Mouse (Mus musculus) naive thymus-derived CD4-positive, alpha-beta T cell, adult 2 months (primary cell): ENCODE measurements around the gene Mpped2.

Source experiments
- DNase-seq: peaks from one replicate; pipeline ENCODE4 v3.0.0-alpha.2; 2011; ENCODE audit warnings: low read depth

Mpped2 gene

GRCm38 (mm10) chr2:106798824-106799223, 105.8 kb downstream of the Mpped2 start:
- DNase-seq, result no peak

- DNase-seq, result no peak
Measured at GRCm38 (mm10) chr2:106815898-106816297, 122.8 kb downstream of the Mpped2 start.

- no peak for DNase-seq
Measured at GRCm38 (mm10) chr2:106821292-106821691, 128.2 kb downstream of the Mpped2 start.

- no peak for DNase-seq
Measured at GRCm38 (mm10) chr2:106821883-106822282, 128.8 kb downstream of the Mpped2 start.

GRCm38 (mm10) chr2:106822540-106822939, 129.5 kb downstream of the Mpped2 start:
- DNase-seq, result no peak

GRCm38 (mm10) chr2:106825461-106825860, 132.4 kb downstream of the Mpped2 start:
- no peak for DNase-seq

GRCm38 (mm10) chr2:106826023-106826422, 133.0 kb downstream of the Mpped2 start:
- no peak for DNase-seq

- no peak for DNase-seq
Measured at GRCm38 (mm10) chr2:106826806-106827205, 133.7 kb downstream of the Mpped2 start.

GRCm38 (mm10) chr2:106828573-106829310, 135.7 kb downstream of the Mpped2 start:
- DNase-seq, result no peak

- DNase-seq, result no peak
Measured at GRCm38 (mm10) chr2:106829420-106829819, 136.4 kb downstream of the Mpped2 start.

GRCm38 (mm10) chr2:106832577-106832976, 139.5 kb downstream of the Mpped2 start:
- DNase-seq, result no peak

GRCm38 (mm10) chr2:106833212-106833611, 140.1 kb downstream of the Mpped2 start:
- DNase-seq, result no peak

- no peak for DNase-seq
Measured at GRCm38 (mm10) chr2:106835321-106835720, 142.3 kb downstream of the Mpped2 start.

- DNase-seq, result no peak
Measured at GRCm38 (mm10) chr2:106837241-106837640, 144.2 kb downstream of the Mpped2 start.

GRCm38 (mm10) chr2:106844147-106844546, 151.1 kb downstream of the Mpped2 start:
- no peak for DNase-seq

GRCm38 (mm10) chr2:106844766-106845678, 152.0 kb downstream of the Mpped2 start:
- no peak for DNase-seq

GRCm38 (mm10) chr2:106846511-106846910, 153.4 kb downstream of the Mpped2 start:
- DNase-seq, result no peak

GRCm38 (mm10) chr2:106849389-106849788, 156.3 kb downstream of the Mpped2 start:
- no peak for DNase-seq

GRCm38 (mm10) chr2:106851515-106851914, 158.4 kb downstream of the Mpped2 start:
- DNase-seq, result no peak

GRCm38 (mm10) chr2:106854213-106854612, 161.1 kb downstream of the Mpped2 start:
- DNase-seq, result no peak

- no peak for DNase-seq
Measured at GRCm38 (mm10) chr2:106854758-106855157, 161.7 kb downstream of the Mpped2 start.

- no peak for DNase-seq
Measured at GRCm38 (mm10) chr2:106855184-106855583, 162.1 kb downstream of the Mpped2 start.
